ENCODE assay signal across 9 mouse cellular contexts in genomic region chr14:31669161-31669611, GRCm38 (mm10). TPM values are rescaled to one million over a fixed set of nuclear protein-coding genes. Genes with fewer than 3 reads are reported as not detected.
DNase-seq lines count a peak whose midpoint lies in the region; ATAC-seq and TF ChIP-seq lines count a peak whose summit lies in the region.
"Had no signal": no experiment of that assay in that cellular context is flagged by ENCODE, and none has a peak within 500 bp of the region (broad histone marks: within the 10 kb centered on the region; RNA-seq: fewer than 3 reads in every experiment).

No protein-coding gene starts in this region.

- peak; percentile 31; the same call in 1 of the 2 replicates for ATAC-seq in limb, embryonic 15.5 days (ENCODE audit: insufficient number of reproducible peaks, low FRiP score, low TSS enrichment, low read depth)
- ATAC-seq in midbrain, embryonic 16.5 days = no peak
- no peak for ATAC-seq in megakaryocyte-erythroid progenitor cell, adult 5-6 weeks (replicated peaks; ENCODE audit: low FRiP score, low TSS enrichment, poor library complexity, severe bottlenecking)

- peak overlapping the region; percentile 12 for H3K4me2 ChIP-seq in limb, embryonic 15.5 days
- H3K4me2 ChIP-seq in midbrain, embryonic 16.5 days (ENCODE audit: low read length) = no peak overlapping the region

- H3K9ac ChIP-seq in liver, adult 2 months (ENCODE audit: low read depth, low read length) = no peak overlapping the region
- peak overlapping the region; percentile 45 for H3K9ac ChIP-seq in heart, adult 2 months (ENCODE audit: low read depth, low read length)
- H3K9ac ChIP-seq in limb, embryonic 15.5 days = no peak overlapping the region
- no peak overlapping the region for H3K9ac ChIP-seq in midbrain, embryonic 16.5 days (ENCODE audit: low read depth, low read length)

- intact Hi-C loops in heart, adult 2 months (cut with DNase I) = loop anchor here (10.0 kb wide), 1 partner anchor 236 kb away; no protein-coding TSS in a partner anchor

- H3K27me3 ChIP-seq in liver, adult 2 months (ENCODE audit: control insufficient read depth, insufficient read depth, low read length) = no peaks in the 10 kb centered on the region
- H3K27me3 ChIP-seq in heart, adult 2 months (ENCODE audit: control insufficient read depth, insufficient read depth, low read length) = no peaks in the 10 kb centered on the region
- H3K27me3 ChIP-seq in limb, embryonic 15.5 days = no peaks in the 10 kb centered on the region
- no peaks in the 10 kb centered on the region for H3K27me3 ChIP-seq in midbrain, embryonic 16.5 days (ENCODE audit: control insufficient read depth, insufficient read depth, low read depth, low read length)

- no peak for TF ChIP-seq POLR2A in liver, adult 2 months (IDR thresholded peaks at IDR 0.05; ENCODE audit: extremely low read depth, insufficient read depth, low read length)
- no peak for TF ChIP-seq POLR2A in cortical plate, adult 2 months (IDR thresholded peaks at IDR 0.05; ENCODE audit: extremely low read depth, insufficient read depth, low read length)
- TF ChIP-seq POLR2A in heart, adult 2 months (IDR thresholded peaks at IDR 0.05; ENCODE audit: insufficient read depth, low read depth, low read length) = no peak

- 0 out of 2 replicates have a peak, but pooled peaks have one; percentile 38 for TF ChIP-seq EP300 in heart, adult 2 months (IDR thresholded peaks at IDR 0.05; ENCODE audit: insufficient read depth, low read depth, low read length)

- 51% methylated on average over 13 of the region's 13 CpGs for WGBS in liver, adult 2 months
- WGBS in heart, adult 2 months = 8% methylated on average over 13 of the region's 13 CpGs
- WGBS in limb, embryonic 15.5 days = 41% methylated on average over 13 of the region's 13 CpGs
- WGBS in midbrain, embryonic 16.5 days = 65% methylated on average over 13 of the region's 13 CpGs

- peaks cover 10% of the 10 kb centered on the region for H3K4me1 ChIP-seq in liver, adult 2 months (ENCODE audit: control insufficient read depth, insufficient read depth, low read length)
- peaks cover 11% of the 10 kb centered on the region for H3K4me1 ChIP-seq in cortical plate, adult 2 months (ENCODE audit: control insufficient read depth, insufficient read depth, low read length)
- H3K4me1 ChIP-seq in heart, adult 2 months (ENCODE audit: control insufficient read depth, insufficient read depth, low read length) = peaks cover 21% of the 10 kb centered on the region
- H3K4me1 ChIP-seq in limb, embryonic 15.5 days = peaks cover 67% of the 10 kb centered on the region
- no peaks in the 10 kb centered on the region for H3K4me1 ChIP-seq in midbrain, embryonic 16.5 days (ENCODE audit: control insufficient read depth, insufficient read depth, low read length)

- TF ChIP-seq CTCF in liver, adult 2 months (IDR thresholded peaks at IDR 0.05; ENCODE audit: low read depth, low read length) = no peak
- no peak for TF ChIP-seq CTCF in cortical plate, adult 2 months (IDR thresholded peaks at IDR 0.05; ENCODE audit: extremely low read depth, insufficient read depth, low read length)
- peak; percentile 27 for TF ChIP-seq CTCF in heart, adult 2 months (IDR thresholded peaks at IDR 0.05)

- no peaks in the 10 kb centered on the region; the same call in 1 of the 2 replicates for H3K36me3 ChIP-seq in liver, adult 2 months (ENCODE audit: control insufficient read depth, insufficient read depth, low read length)
- H3K36me3 ChIP-seq in heart, adult 2 months (ENCODE audit: control insufficient read depth, insufficient read depth, low read length) = no peaks in the 10 kb centered on the region
- peaks cover 13% of the 10 kb centered on the region; the same call in 1 of the 2 replicates for H3K36me3 ChIP-seq in limb, embryonic 15.5 days
- H3K36me3 ChIP-seq in midbrain, embryonic 16.5 days (ENCODE audit: control insufficient read depth, insufficient read depth, low read length) = 0 out of 2 replicates have a peak, but pooled peaks cover 5% of the 10 kb centered on the region

- peak; percentile 49 for DNase-seq in liver, adult 2 months (ENCODE audit: extremely low read depth, low read depth, low spot score)
- no peak for DNase-seq in liver
- DNase-seq in heart, adult 2 months = peak; percentile 82 to 87
- DNase-seq in kidney, adult 11 months = peak; percentile 68

- peak overlapping the region; percentile 59 for H3K27ac ChIP-seq in liver, adult 2 months (replicated peaks; ENCODE audit: insufficient read depth, low read depth, low read length)
- peak overlapping the region; percentile 74 for H3K27ac ChIP-seq in cortical plate, adult 2 months (ENCODE audit: insufficient read depth, low read length)
- H3K27ac ChIP-seq in heart, adult 2 months = peak overlapping the region; percentile 89
- peak overlapping the region; percentile 85 for H3K27ac ChIP-seq in limb, embryonic 15.5 days
- H3K27ac ChIP-seq in midbrain, embryonic 16.5 days (ENCODE audit: low read length) = peak overlapping the region; percentile 30; the same call in 1 of the 2 replicates

- H3K79me2 ChIP-seq in liver, adult 2 months (ENCODE audit: control insufficient read depth, insufficient read depth, low read length) = no peaks in the 10 kb centered on the region
- H3K79me2 ChIP-seq in heart, adult 2 months (replicated peaks; ENCODE audit: control insufficient read depth, insufficient read depth, low read length) = no peaks in the 10 kb centered on the region

- 0 out of 2 replicates have a peak overlapping the region, but pooled peaks have one; percentile 25 for H3K4me3 ChIP-seq in liver, adult 2 months (ENCODE audit: insufficient read depth, low read depth, low read length)
- no peak overlapping the region for H3K4me3 ChIP-seq in cortical plate, adult 2 months (ENCODE audit: insufficient read depth, low read length)
- H3K4me3 ChIP-seq in heart, adult 2 months = peak overlapping the region; percentile 44
- no peak overlapping the region for H3K4me3 ChIP-seq in limb, embryonic 15.5 days
- no peak overlapping the region for H3K4me3 ChIP-seq in midbrain, embryonic 16.5 days (ENCODE audit: low read depth, low read length)

- H3K9me3 ChIP-seq in limb, embryonic 15.5 days = no peaks in the 10 kb centered on the region
- H3K9me3 ChIP-seq in midbrain, embryonic 16.5 days (replicated peaks; ENCODE audit: control insufficient read depth, low read length, poor library complexity, severe bottlenecking) = no peaks in the 10 kb centered on the region
- H3K9me3 ChIP-seq: G1E had no signal

RNA-seq across cellular contexts. Expression of gene Hacl1, which starts 28.1 kb away (rescaled TPM):
- total RNA-seq in liver, adult 2 months (2014; rRNA removed) = 569 and 647 TPM in 2 replicates
- polyA plus RNA-seq in liver, adult 2 months (2012; rRNA removed) = 592 and 631 TPM in 2 replicates
- polyA plus RNA-seq in cortical plate, adult 2 months (2012; rRNA removed) = 11.2 and 11.3 TPM in 2 replicates
- 10 to 100 TPM in 1 of 2 experiments, 1 to 10 TPM in 1; 8.2 to 10.1 TPM for total RNA-seq in heart, adult 2 months (2021)
- polyA plus RNA-seq in heart, adult 2 months (2012; rRNA removed) = 10.5 and 11.2 TPM in 2 replicates
- 12.2 and 14.7 TPM in 2 replicates for polyA plus RNA-seq in limb, embryonic 15.5 days (2015; fragmentation: Nextera tagmentation; extraction: Ambion mirVana)
- polyA plus RNA-seq in midbrain, embryonic 16.5 days (2015; fragmentation: Nextera tagmentation; extraction: Ambion mirVana) = 8.6 and 10.6 TPM in 2 replicates
- total RNA-seq in megakaryocyte-erythroid progenitor cell, adult 5-6 weeks (2014; fragmentation: Nextera tagmentation) = 5.2 and 13.0 TPM in 2 replicates
- 15.4 and 29.6 TPM in 2 replicates for total RNA-seq in megakaryocyte-erythroid progenitor cell, adult 5-6 weeks (2017)

RNA-seq across cellular contexts. Expression of gene Btd, which starts 28.4 kb away (rescaled TPM):
- 42.3 and 60.7 TPM in 2 replicates for total RNA-seq in liver, adult 2 months (2014; rRNA removed)
- 91.4 and 103 TPM in 2 replicates for polyA plus RNA-seq in liver, adult 2 months (2012; rRNA removed)
- polyA plus RNA-seq in cortical plate, adult 2 months (2012; rRNA removed) = 15.7 and 19.6 TPM in 2 replicates
- 10 to 100 TPM; 10.7 to 10.8 TPM for total RNA-seq in heart, adult 2 months (2021)
- polyA plus RNA-seq in heart, adult 2 months (2012; rRNA removed) = 19.1 and 29.1 TPM in 2 replicates
- 37.1 and 37.8 TPM in 2 replicates for polyA plus RNA-seq in limb, embryonic 15.5 days (2015; fragmentation: Nextera tagmentation; extraction: Ambion mirVana)
- polyA plus RNA-seq in midbrain, embryonic 16.5 days (2015; fragmentation: Nextera tagmentation; extraction: Ambion mirVana) = 15.0 and 17.2 TPM in 2 replicates
- total RNA-seq in megakaryocyte-erythroid progenitor cell, adult 5-6 weeks (2014; fragmentation: Nextera tagmentation) = 5.4 and 10.4 TPM in 2 replicates
- total RNA-seq in megakaryocyte-erythroid progenitor cell, adult 5-6 weeks (2017) = 5.6 and 7.4 TPM in 2 replicates

RNA-seq across cellular contexts. Expression of gene Gm49387, which starts 28.5 kb away (rescaled TPM):
- 0.81 TPM in 1 of 2 replicates, not detected in the other for total RNA-seq in liver, adult 2 months (2014; rRNA removed)
- polyA plus RNA-seq in liver, adult 2 months (2012; rRNA removed) = 2.6 and 10.0 TPM in 2 replicates
- not detected in 2 replicates for polyA plus RNA-seq in cortical plate, adult 2 months (2012; rRNA removed)
- total RNA-seq in heart, adult 2 months (2021) = under 1 TPM; 0.66 to 0.86 TPM
- 2.4 TPM in 1 of 2 replicates, not detected in the other for polyA plus RNA-seq in heart, adult 2 months (2012; rRNA removed)
- polyA plus RNA-seq in limb, embryonic 15.5 days (2015; fragmentation: Nextera tagmentation; extraction: Ambion mirVana) = 0.97 and 1.7 TPM in 2 replicates
- polyA plus RNA-seq in midbrain, embryonic 16.5 days (2015; fragmentation: Nextera tagmentation; extraction: Ambion mirVana) = not detected in 2 replicates
- total RNA-seq in megakaryocyte-erythroid progenitor cell, adult 5-6 weeks (2014; fragmentation: Nextera tagmentation) = not detected in 2 replicates
- total RNA-seq in megakaryocyte-erythroid progenitor cell, adult 5-6 weeks (2017) = not detected in 2 replicates
- total RNA-seq: G1E had no signal
- polyA plus RNA-seq: G1E had no signal

Comparison
In these comparisons a context has a peak if more than half of its experiments do, and no peak if none do; other contexts are left out.
1. H3K27ac ChIP-seq: peak in every context shown above with its lines; median percentile 89 in heart, adult 2 months; 85 in limb, embryonic 15.5 days; 74 in cortical plate, adult 2 months; 59 in liver, adult 2 months; 30 in midbrain, embryonic 16.5 days.
2. H3K4me3 ChIP-seq: peak in liver, adult 2 months (single experiment) and heart, adult 2 months (single experiment); none in cortical plate, adult 2 months (single experiment), limb, embryonic 15.5 days (single experiment) and midbrain, embryonic 16.5 days (single experiment).
3. RNA of gene Hacl1, which starts 28.1 kb away (polyA plus RNA-seq): 592 to 631 TPM in liver, adult 2 months; 12.2 to 14.7 TPM in limb, embryonic 15.5 days, 11.2 to 11.3 TPM in cortical plate, adult 2 months, 10.5 to 11.2 TPM in heart, adult 2 months and 8.6 to 10.6 TPM in midbrain, embryonic 16.5 days; every median in the first group is over 10 times any median in the second.